Mouse (Mus musculus) liver, embryonic 16.5 days (tissue): ENCODE measurements around the gene Plekhg1. TPM values are rescaled to one million over a fixed set of nuclear protein-coding genes. Genes with fewer than 3 reads are reported as not detected.

Experiments used
- ATAC-seq: fragments of 200-750 bp; cut with Nextera tagmentation; 2 replicates; pipeline ENCODE4 v1.8.0; 2017; ENCODE audit warnings: low read depth, mild to moderate bottlenecking, moderate number of reproducible peaks, moderate library complexity
- H3K27ac ChIP-seq: fragments of 300-500 bp; sonication (generic); 2 replicates; pipeline ENCODE4 v1.5.1; 2014; ENCODE audit warnings: mild to moderate bottlenecking, low read length
- H3K27me3 ChIP-seq: fragments of 300-500 bp; sonication (generic); 2 replicates; pipeline ENCODE4 v1.6.1; 2014; ENCODE audit warnings: low read depth, low read length, mixed read lengths; ENCODE audit not compliant: control insufficient read depth, insufficient read depth
- H3K36me3 ChIP-seq: fragments of 300-500 bp; sonication (generic); 2 replicates; pipeline ENCODE4 v1.6.1; 2014; ENCODE audit warnings: mild to moderate bottlenecking; ENCODE audit not compliant: control insufficient read depth, insufficient read depth
- H3K4me1 ChIP-seq: fragments of 300-500 bp; sonication (generic); 2 replicates; pipeline ENCODE4 v1.6.1; 2014; ENCODE audit warnings: low read depth, low read length, mixed read lengths; ENCODE audit not compliant: control insufficient read depth
- H3K4me2 ChIP-seq: fragments of 300-500 bp; sonication (generic); 2 replicates; pipeline ENCODE4 v1.6.1; 2014; ENCODE audit warnings: low read depth, low read length, mixed read lengths
- H3K4me3 ChIP-seq: fragments of 300-500 bp; sonication (generic); 2 replicates; pipeline ENCODE4 v1.5.1; 2014; ENCODE audit warnings: low read depth, mild to moderate bottlenecking, low read length
- H3K9ac ChIP-seq: fragments of 300-500 bp; sonication (generic); 2 replicates; pipeline ENCODE4 v1.6.1; 2014; ENCODE audit warnings: low read depth, low read length
- H3K9me3 ChIP-seq: fragments of 300-500 bp; sonication (generic); replicated peaks from 2 replicates; pipeline ENCODE4 v1.6.1; 2016; ENCODE audit warnings: low read length; ENCODE audit not compliant: control insufficient read depth
- WGBS: fragments of 180-500 bp; shearing (Covaris S2); extraction: QIAGEN DNeasy Blood & Tissue Kit; methylation state at CpG from one replicate; pipeline ENCODE4 v1.1.7; 2014; ENCODE audit not compliant: insufficient replicate concordance; 5-methylcytosine and 5-hydroxymethylcytosine counted together
- polyA plus RNA-seq: library from polyadenylated mRNA; unstranded; fragments of >200 nt; fragmentation: Nextera tagmentation; extraction: Ambion mirVana; gene quantifications from 2 replicates; pipeline ENCODE4 v1.2.1, GENCODE M21; 2015

The Plekhg1 gene
- polyA plus RNA-seq, 1 experiment from 2014 or later: 2.2 TPM

DNA sequence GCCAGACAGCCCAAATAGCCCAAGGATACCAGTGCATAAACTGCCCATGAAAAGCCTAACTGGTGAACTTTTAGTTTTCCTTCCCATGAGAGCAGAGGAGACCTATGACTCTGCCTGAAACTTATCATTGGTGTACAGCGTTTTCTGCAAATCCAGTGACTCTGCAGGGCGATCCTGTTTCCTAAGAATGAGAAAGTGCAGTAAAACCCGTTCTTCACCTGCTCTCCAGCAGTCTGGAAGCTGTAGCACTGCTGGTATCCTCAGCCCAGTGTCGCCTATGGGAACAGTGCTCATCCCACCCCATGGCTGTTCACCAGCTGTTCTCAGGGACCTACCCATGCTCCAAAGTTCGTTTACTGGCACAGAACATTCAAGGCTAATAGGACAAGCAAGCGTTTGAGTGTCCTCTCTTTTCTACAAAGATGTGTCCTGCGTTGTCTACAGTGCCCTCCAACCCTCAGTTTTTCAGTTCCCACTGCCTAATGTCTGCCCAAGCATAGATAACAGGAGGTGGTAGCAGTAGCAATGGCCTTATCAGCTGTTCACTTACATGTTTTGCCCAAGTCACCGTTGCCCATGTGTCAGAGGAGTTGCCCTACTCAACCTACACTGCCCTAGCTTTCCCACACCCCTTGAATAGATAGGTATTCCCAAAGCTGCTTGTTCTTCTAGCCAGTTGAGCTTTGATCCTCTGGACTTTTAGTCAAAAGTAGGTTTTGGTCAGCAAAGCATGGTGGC, 253.4 kb downstream of the Plekhg1 start:
- H3K36me3 ChIP-seq: peaks cover 27% of the 10 kb centered on the region
- 31% methylated on average over 8 of the region's 8 CpGs for WGBS
- H3K4me2 ChIP-seq: peak overlapping the region; percentile 56

DNA sequence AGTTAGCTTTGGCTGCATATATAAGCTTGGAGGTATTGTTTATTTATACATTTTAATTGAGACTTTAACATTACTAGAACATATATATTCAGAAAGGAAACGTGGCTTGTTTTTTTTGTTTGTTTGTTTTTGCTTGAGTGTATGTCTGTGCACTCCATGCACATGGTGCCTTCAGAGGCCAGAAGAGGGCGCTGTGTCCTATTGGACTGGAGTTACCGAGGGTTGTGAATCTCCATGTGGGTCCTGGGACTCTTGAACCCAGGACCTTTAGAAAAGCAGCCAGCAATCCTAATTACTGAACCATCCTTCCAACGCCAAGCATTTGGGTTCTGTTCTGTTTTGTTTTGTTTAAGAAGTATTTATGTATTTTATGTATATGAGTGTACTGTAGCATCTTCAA, 255.1 kb downstream of the Plekhg1 start:
- ATAC-seq: no peak
- Histone ChIP-seq H3K4me2 (no peak overlapping the region), H3K27me3 (no peaks in the 10 kb centered on the region), H3K4me1 (peaks cover 34% of the 10 kb centered on the region), H3K4me3 (no peak overlapping the region), H3K27ac (peak overlapping the region; percentile 55; the same call in 1 of the 2 replicates), H3K9ac (no peak overlapping the region), H3K9me3 (no peaks in the 10 kb centered on the region), H3K36me3 (peaks cover 23% of the 10 kb centered on the region)
- WGBS: 69% methylated on average over 4 of the region's 4 CpGs

More for the DNA sequence above, 253.4 kb downstream of the Plekhg1 start:
- peaks cover 34% of the 10 kb centered on the region for H3K4me1 ChIP-seq
- H3K4me3 ChIP-seq: 0 out of 2 replicates have a peak overlapping the region, but pooled peaks have one; percentile 11
- H3K9ac ChIP-seq: peak overlapping the region; percentile 38
- ATAC-seq: peak; percentile 99
- peak overlapping the region; percentile 88 for H3K27ac ChIP-seq
- no peaks in the 10 kb centered on the region for H3K27me3 ChIP-seq
- H3K9me3 ChIP-seq: no peaks in the 10 kb centered on the region

DNA sequence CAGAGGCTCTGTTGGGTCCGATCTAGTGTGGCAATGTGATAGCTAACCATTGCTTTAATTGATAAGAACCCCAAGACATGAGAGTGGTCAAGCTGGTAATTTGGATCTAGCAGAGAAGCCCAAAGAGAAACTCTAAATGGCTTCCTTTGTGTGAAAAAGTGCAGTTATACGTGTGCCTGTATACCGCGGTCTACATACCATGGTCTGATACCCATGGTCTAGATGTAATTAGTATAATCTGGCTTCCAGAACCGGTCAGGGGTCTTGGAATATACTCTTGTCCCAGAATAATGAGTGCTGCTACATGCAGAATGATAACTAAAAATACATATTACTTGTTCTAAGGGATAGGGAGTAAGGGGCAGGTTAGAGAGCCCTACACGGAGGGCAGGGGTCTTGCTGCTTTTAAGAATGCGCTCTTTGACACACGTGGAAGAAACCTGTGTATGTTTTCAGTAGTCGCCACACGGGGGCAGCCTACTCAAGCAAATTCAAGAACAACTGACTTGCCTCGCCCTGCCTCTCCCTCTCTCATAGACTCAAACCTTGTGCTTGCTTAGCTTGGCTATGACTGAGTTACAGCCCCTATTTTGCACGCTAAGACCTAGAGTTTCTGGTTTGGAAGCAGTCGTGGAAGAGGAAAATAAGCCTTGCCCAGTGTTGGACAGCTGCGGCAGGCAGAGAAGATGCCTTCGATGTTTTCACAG, 256.2 kb downstream of the Plekhg1 start:
- Histone ChIP-seq H3K27me3 (no peaks in the 10 kb centered on the region), H3K9ac (peak overlapping the region; percentile 20; the same call in 1 of the 2 replicates), H3K27ac (peak overlapping the region; percentile 18), H3K9me3 (no peaks in the 10 kb centered on the region), H3K4me1 (peaks cover 34% of the 10 kb centered on the region), H3K36me3 (peaks cover 18% of the 10 kb centered on the region), H3K4me3 (no peak overlapping the region), H3K4me2 (0 out of 2 replicates have a peak overlapping the region, but pooled peaks have one; percentile 20)
- WGBS: 47% methylated on average over 15 of the region's 15 CpGs
- no peak for ATAC-seq

DNA sequence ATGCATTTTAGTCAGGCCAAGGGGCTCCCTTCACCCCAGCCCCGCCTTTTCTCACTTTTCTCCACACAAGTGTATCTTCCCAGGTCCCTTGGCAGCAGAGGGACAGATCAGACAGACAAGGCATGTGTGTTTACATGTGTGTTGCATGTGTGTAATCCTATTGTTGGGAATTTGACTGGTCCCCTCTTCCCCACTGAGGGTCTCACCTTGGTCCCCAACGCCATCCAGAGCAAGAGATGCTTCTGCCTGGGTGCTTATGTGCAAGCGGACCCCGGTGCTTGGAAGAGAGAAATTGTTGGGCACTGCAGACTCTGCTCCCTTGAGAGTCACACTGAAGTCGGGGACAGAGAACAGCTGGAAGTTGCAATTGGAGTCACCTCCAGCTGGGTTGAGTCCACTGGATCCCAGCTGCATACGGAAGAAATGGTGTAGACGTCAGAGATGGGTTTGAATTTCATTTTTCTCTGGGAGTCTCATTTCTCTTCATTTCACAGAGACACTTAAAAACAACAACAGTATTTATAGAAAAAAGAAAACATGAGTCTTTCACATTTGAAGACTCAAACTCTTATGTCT, 257.8 kb downstream of the Plekhg1 start:
- Histone ChIP-seq H3K27ac (no peak overlapping the region), H3K4me3 (no peak overlapping the region), H3K4me2 (no peak overlapping the region), H3K9ac (no peak overlapping the region), H3K9me3 (no peaks in the 10 kb centered on the region), H3K36me3 (peaks cover 9% of the 10 kb centered on the region), H3K27me3 (no peaks in the 10 kb centered on the region), H3K4me1 (peaks cover 31% of the 10 kb centered on the region)
- no peak for ATAC-seq
- 81% methylated on average over 7 of the region's 7 CpGs for WGBS

DNA sequence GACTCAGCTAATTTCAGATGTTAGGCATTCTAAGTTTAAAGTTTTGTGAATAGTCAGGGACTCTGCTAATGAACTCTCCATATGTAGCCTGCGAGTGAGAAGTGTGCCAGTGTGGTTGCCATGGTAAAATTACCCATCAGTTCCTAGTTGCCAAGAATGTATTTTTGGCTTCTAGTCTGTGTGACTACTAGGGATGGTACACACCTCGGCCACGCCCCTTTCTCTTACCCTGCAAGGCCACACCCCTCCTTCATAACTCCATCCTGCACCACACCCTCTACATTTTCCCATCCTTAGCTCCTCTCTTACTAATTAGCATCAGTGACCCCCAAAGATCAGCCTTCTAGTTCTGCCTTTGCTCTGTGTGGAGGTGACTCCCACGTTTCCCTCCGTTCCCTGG, 262.5 kb downstream of the Plekhg1 start:
- Histone ChIP-seq H3K27ac (no peak overlapping the region), H3K9me3 (no peaks in the 10 kb centered on the region), H3K4me2 (no peak overlapping the region), H3K27me3 (no peaks in the 10 kb centered on the region), H3K9ac (no peak overlapping the region), H3K36me3 (peaks cover 9% of the 10 kb centered on the region; the same call in 1 of the 2 replicates), H3K4me3 (no peak overlapping the region), H3K4me1 (no peaks in the 10 kb centered on the region)
- 75% methylated on average over 5 of the region's 5 CpGs for WGBS
- ATAC-seq: 0 out of 2 replicates have a peak, but pooled peaks have one; percentile 35

DNA sequence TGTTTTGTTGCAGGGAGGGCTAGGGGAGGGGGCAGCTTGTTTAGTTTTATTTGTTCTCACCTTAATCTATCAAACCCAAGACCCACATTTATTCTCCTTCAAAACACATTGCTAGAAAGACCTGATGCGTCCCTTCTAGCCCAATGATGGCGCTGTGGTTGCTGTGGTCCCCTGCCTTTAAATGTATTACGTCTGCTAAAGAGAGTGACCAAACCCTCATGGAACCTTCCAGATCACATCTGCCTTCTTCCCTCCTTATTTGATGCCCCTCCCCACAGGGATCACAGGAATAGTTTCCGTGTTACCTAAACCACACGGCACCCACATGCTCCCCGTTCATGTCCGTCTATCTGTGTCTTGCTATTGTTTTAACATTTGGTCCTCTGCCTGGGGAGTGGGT, 265.0 kb downstream of the Plekhg1 start:
- WGBS: 79% methylated on average over 7 of the region's 7 CpGs
- Histone ChIP-seq H3K27ac (no peak overlapping the region), H3K4me2 (no peak overlapping the region), H3K9ac (no peak overlapping the region), H3K4me3 (no peak overlapping the region), H3K27me3 (no peaks in the 10 kb centered on the region), H3K4me1 (no peaks in the 10 kb centered on the region), H3K9me3 (no peaks in the 10 kb centered on the region), H3K36me3 (peaks cover 2% of the 10 kb centered on the region; the same call in 1 of the 2 replicates)
- no peak for ATAC-seq

DNA sequence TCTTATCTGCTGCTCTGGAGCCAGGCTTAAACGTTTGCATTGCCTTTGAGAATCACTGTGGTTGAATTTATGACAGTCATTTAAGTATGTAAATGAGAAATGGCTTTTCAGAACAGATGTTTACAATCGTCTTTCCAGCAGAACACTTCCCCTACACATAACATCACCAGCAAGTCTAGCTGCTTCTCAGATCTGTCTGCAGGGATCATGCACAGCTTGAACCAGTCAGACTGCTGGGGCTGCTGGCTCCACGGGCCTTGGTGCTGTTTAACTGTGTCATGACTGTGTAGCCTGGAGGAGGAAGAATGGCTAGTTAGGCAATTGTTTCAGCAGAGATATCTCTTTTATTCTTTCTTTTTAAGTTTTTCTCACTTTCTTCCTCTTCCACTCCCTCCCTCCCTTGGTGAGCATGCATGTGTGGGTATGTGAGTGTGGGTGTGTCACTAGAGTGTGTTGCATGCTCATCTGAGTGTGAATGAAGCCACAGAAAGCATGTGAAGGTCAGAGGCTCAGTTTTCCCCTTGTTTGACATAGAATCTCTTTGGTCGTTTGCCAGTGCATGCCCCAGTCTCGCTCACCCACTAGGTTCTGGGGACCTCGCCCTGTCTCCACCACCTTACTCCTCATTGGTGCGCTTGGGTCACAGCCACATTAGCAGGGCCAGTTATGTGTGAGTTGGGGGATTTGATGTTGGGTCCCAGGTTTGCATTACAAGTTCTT, 266.3 kb downstream of the Plekhg1 start:
- no peak overlapping the region for H3K27ac ChIP-seq
- 67% methylated on average over 7 of the region's 7 CpGs for WGBS
- no peak overlapping the region for H3K9ac ChIP-seq
- no peaks in the 10 kb centered on the region for H3K4me1 ChIP-seq
- no peak for ATAC-seq
- no peaks in the 10 kb centered on the region for H3K36me3 ChIP-seq
- no peaks in the 10 kb centered on the region for H3K9me3 ChIP-seq
- no peak overlapping the region for H3K4me2 ChIP-seq
- H3K27me3 ChIP-seq: no peaks in the 10 kb centered on the region
- H3K4me3 ChIP-seq: no peak overlapping the region
